Mouse (Mus musculus): ENCODE data around the gene Prr5.

DNA sequence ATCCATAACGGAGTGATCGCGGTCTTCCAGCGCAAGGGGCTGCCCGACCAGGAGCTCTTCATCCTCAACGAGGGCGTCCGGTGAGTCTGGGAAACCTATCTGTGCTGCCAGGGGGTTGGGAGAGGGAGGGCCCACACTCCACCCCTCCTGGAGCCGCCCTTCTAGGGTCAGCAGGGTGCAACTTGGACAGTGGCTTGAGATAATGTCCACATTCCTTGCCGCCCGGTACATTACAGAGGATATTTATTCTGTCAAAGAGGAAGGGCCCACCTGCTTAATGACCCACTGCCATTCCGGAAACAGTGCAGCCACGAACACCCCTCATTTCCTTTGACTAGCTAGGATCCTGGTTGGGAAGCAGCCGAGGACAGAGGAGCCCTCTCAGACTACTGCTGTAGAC is 18.5 kb downstream of the Prr5 start:
- TF ChIP-seq POLR2A (IDR thresholded peaks at IDR 0.05; ENCODE audit: low read depth, low read length) (no peak), CTCF (IDR thresholded peaks at IDR 0.05; ENCODE audit: extremely low read depth, insufficient read depth, insufficient read length, insufficient replicate concordance) (no peak)
